Mouse (Mus musculus): Measurements from ENCODE around the gene Pzp. TPM values are rescaled to one million over a fixed set of nuclear protein-coding genes. Genes with fewer than 3 reads are reported as not detected.
A peak's percentile ranks its signal among the peaks of the same experiment; 100 is the strongest.

Gene Pzp
- total RNA-seq, 1 experiment, result 2.5 TPM

GRCm38 (mm10) chr6:128460729-128461503 lies 65.6 kb downstream of the Pzp start:
- Histone ChIP-seq H3K9ac (ENCODE audit: insufficient read depth, low read depth, low read length, poor library complexity, severe bottlenecking) (0 out of 2 replicates have a peak overlapping the region, but pooled peaks have one; percentile 25), H3K4me3 (ENCODE audit: insufficient read depth in 1 of 2, low read depth in 1 of 2, low read length in 2 of 2, poor library complexity in 1 of 2, severe bottlenecking in 1 of 2) (no peak overlapping the region), H3K4me1 (ENCODE audit: control insufficient read depth in 2 of 2, insufficient read depth in 2 of 2, low read length in 2 of 2, poor library complexity in 1 of 2) (peaks cover 8 to 17% of the 10 kb centered on the region in 2 experiments), H3K9me3 (ENCODE audit: control insufficient read depth, insufficient read depth, low read depth, low read length) (no peaks in the 10 kb centered on the region), H3K36me3 (ENCODE audit: control insufficient read depth, insufficient read depth, low read length, poor library complexity, severe bottlenecking) (no peaks in the 10 kb centered on the region; the same call in 1 of the 2 replicates), H3K27ac (ENCODE audit: insufficient read depth, low read depth, low read length, poor library complexity, severe bottlenecking) (peak overlapping the region; percentile 93)
- peak; percentile 79 for DNase-seq (ENCODE audit: low read depth, low spot score)
- TF ChIP-seq ZC3H11A (IDR thresholded peaks at IDR 0.05; ENCODE audit: borderline replicate concordance, low read depth, low read length) (no peak), CHD2 (IDR thresholded peaks at IDR 0.05; ENCODE audit: low read depth, low read length) (peak; percentile 60; the same call in 1 of the 2 replicates), HCFC1 (IDR thresholded peaks at IDR 0.05; ENCODE audit: borderline replicate concordance, insufficient read depth, low read length) (no peak), ZNF384 (IDR thresholded peaks at IDR 0.05; ENCODE audit: low read depth, low read length) (no peak), MAFK (IDR thresholded peaks at IDR 0.05; ENCODE audit: insufficient read depth, low read depth, low read length) (no peak)
- in situ Hi-C loops (cut with MboI; ENCODE audit: low sequenced_read_pairs in 2 of 2, unreplicated experiment in 2 of 2), result no loop called here

- no peak for DNase-seq (ENCODE audit: low read depth, low spot score)
- Histone ChIP-seq H3K36me3 (ENCODE audit: control insufficient read depth, insufficient read depth, low read length, poor library complexity, severe bottlenecking) (no peaks in the 10 kb centered on the region; the same call in 1 of the 2 replicates), H3K27ac (ENCODE audit: insufficient read depth, low read depth, low read length, poor library complexity, severe bottlenecking) (peak overlapping the region; percentile 93), H3K9ac (ENCODE audit: insufficient read depth, low read depth, low read length, poor library complexity, severe bottlenecking) (peak overlapping the region; percentile 40; the same call in 1 of the 2 replicates), H3K9me3 (ENCODE audit: control insufficient read depth, insufficient read depth, low read depth, low read length) (no peaks in the 10 kb centered on the region), H3K4me1 (ENCODE audit: control insufficient read depth in 2 of 2, insufficient read depth in 2 of 2, low read length in 2 of 2, poor library complexity in 1 of 2) (peaks cover 7 to 14% of the 10 kb centered on the region in 2 experiments), H3K4me3 (ENCODE audit: insufficient read depth in 1 of 2, low read depth in 1 of 2, low read length in 2 of 2, poor library complexity in 1 of 2, severe bottlenecking in 1 of 2) (no peak overlapping the region)
- in situ Hi-C loops (cut with MboI; ENCODE audit: low sequenced_read_pairs in 2 of 2, unreplicated experiment in 2 of 2), result no loop called here
- no peak for TF ChIP-seq MAFK (IDR thresholded peaks at IDR 0.05; ENCODE audit: insufficient read depth, low read depth, low read length)
- no peak for TF ChIP-seq HCFC1 (IDR thresholded peaks at IDR 0.05; ENCODE audit: borderline replicate concordance, insufficient read depth, low read length)
- no peak for TF ChIP-seq CHD2 (IDR thresholded peaks at IDR 0.05; ENCODE audit: low read depth, low read length)
- TF ChIP-seq ZNF384 (IDR thresholded peaks at IDR 0.05; ENCODE audit: low read depth, low read length), result no peak
- no peak for TF ChIP-seq ZC3H11A (IDR thresholded peaks at IDR 0.05; ENCODE audit: borderline replicate concordance, low read depth, low read length)
Measured at GRCm38 (mm10) chr6:128460321-128460720, 66.2 kb downstream of the Pzp start.

- Histone ChIP-seq H3K4me3 (ENCODE audit: insufficient read depth in 1 of 2, low read depth in 1 of 2, low read length in 2 of 2, poor library complexity in 1 of 2, severe bottlenecking in 1 of 2) (no peak overlapping the region), H3K4me1 (ENCODE audit: control insufficient read depth in 2 of 2, insufficient read depth in 2 of 2, low read length in 2 of 2, poor library complexity in 1 of 2) (peaks cover 5 to 15% of the 10 kb centered on the region in 2 experiments), H3K9me3 (ENCODE audit: control insufficient read depth, insufficient read depth, low read depth, low read length) (no peaks in the 10 kb centered on the region), H3K27ac (ENCODE audit: insufficient read depth, low read depth, low read length, poor library complexity, severe bottlenecking) (peak overlapping the region; percentile 23; the same call in 1 of the 2 replicates), H3K9ac (ENCODE audit: insufficient read depth, low read depth, low read length, poor library complexity, severe bottlenecking) (no peak overlapping the region), H3K36me3 (ENCODE audit: control insufficient read depth, insufficient read depth, low read length, poor library complexity, severe bottlenecking) (no peaks in the 10 kb centered on the region; the same call in 1 of the 2 replicates)
- in situ Hi-C loops (cut with MboI; ENCODE audit: low sequenced_read_pairs in 2 of 2, unreplicated experiment in 2 of 2), result no loop called here
- TF ChIP-seq MAFK (IDR thresholded peaks at IDR 0.05; ENCODE audit: insufficient read depth, low read depth, low read length), result no peak
- TF ChIP-seq ZC3H11A (IDR thresholded peaks at IDR 0.05; ENCODE audit: borderline replicate concordance, low read depth, low read length), result no peak
- no peak for TF ChIP-seq ZNF384 (IDR thresholded peaks at IDR 0.05; ENCODE audit: low read depth, low read length)
- TF ChIP-seq CHD2 (IDR thresholded peaks at IDR 0.05; ENCODE audit: low read depth, low read length), result no peak
- TF ChIP-seq HCFC1 (IDR thresholded peaks at IDR 0.05; ENCODE audit: borderline replicate concordance, insufficient read depth, low read length), result no peak
- no peak for DNase-seq (ENCODE audit: low read depth, low spot score)
Measured at GRCm38 (mm10) chr6:128457186-128457585, 69.3 kb downstream of the Pzp start.

- Histone ChIP-seq H3K36me3 (ENCODE audit: control insufficient read depth, insufficient read depth, low read length, poor library complexity, severe bottlenecking) (no peaks in the 10 kb centered on the region; the same call in 1 of the 2 replicates), H3K9ac (ENCODE audit: insufficient read depth, low read depth, low read length, poor library complexity, severe bottlenecking) (no peak overlapping the region), H3K9me3 (ENCODE audit: control insufficient read depth, insufficient read depth, low read depth, low read length) (no peaks in the 10 kb centered on the region), H3K4me3 (ENCODE audit: insufficient read depth in 1 of 2, low read depth in 1 of 2, low read length in 2 of 2, poor library complexity in 1 of 2, severe bottlenecking in 1 of 2) (no peak overlapping the region), H3K4me1 (ENCODE audit: control insufficient read depth in 2 of 2, insufficient read depth in 2 of 2, low read length in 2 of 2, poor library complexity in 1 of 2) (peaks cover 5 to 9% of the 10 kb centered on the region in 2 experiments), H3K27ac (ENCODE audit: insufficient read depth, low read depth, low read length, poor library complexity, severe bottlenecking) (no peak overlapping the region)
- TF ChIP-seq ZC3H11A (IDR thresholded peaks at IDR 0.05; ENCODE audit: borderline replicate concordance, low read depth, low read length) (no peak), MAFK (IDR thresholded peaks at IDR 0.05; ENCODE audit: insufficient read depth, low read depth, low read length) (no peak), CHD2 (IDR thresholded peaks at IDR 0.05; ENCODE audit: low read depth, low read length) (no peak), HCFC1 (IDR thresholded peaks at IDR 0.05; ENCODE audit: borderline replicate concordance, insufficient read depth, low read length) (no peak), ZNF384 (IDR thresholded peaks at IDR 0.05; ENCODE audit: low read depth, low read length) (no peak)
- in situ Hi-C loops (cut with MboI; ENCODE audit: low sequenced_read_pairs in 2 of 2, unreplicated experiment in 2 of 2), result no loop called here
- no peak for DNase-seq (ENCODE audit: low read depth, low spot score)
Measured at GRCm38 (mm10) chr6:128455835-128456605, 70.5 kb downstream of the Pzp start.

All from ES-E14 (cell line).